Mouse (Mus musculus): ENCODE measurements around the gene Syt9. TPM values are rescaled to one million over a fixed set of nuclear protein-coding genes. Genes with fewer than 3 reads are reported as not detected.
A peak's percentile ranks its signal among the peaks of the same experiment; 100 is the strongest.
"Not testable (repeated sequence)": the region's sequence is repeated elsewhere in the genome, so short reads cannot be mapped to it uniquely, and the experiment has no call there.

Syt9 gene
- total RNA-seq, 2 experiments from 2014 or later: 1.8 to 2.8 TPM

GRCm38 (mm10) chr7:107461167-107461566 is 90.6 kb downstream of the Syt9 start:
- DNase-seq (ENCODE audit: low spot score in 2 of 2): no peak

- no peak for DNase-seq (ENCODE audit: low spot score in 2 of 2)
These were observed 91.3 kb downstream of the Syt9 start for GRCm38 (mm10) chr7:107461699-107462440.

GRCm38 (mm10) chr7:107462962-107463361 is 92.4 kb downstream of the Syt9 start:
- no peak for DNase-seq (ENCODE audit: low spot score in 2 of 2)

- no peak for DNase-seq (ENCODE audit: low spot score in 2 of 2)
These were observed 94.6 kb downstream of the Syt9 start for GRCm38 (mm10) chr7:107465081-107465480.

GRCm38 (mm10) chr7:107478979-107479965 is 108.7 kb downstream of the Syt9 start:
- DNase-seq (ENCODE audit: low spot score in 2 of 2): no peak

- not testable (repeated sequence) for DNase-seq (ENCODE audit: low spot score in 2 of 2)
These were observed 115.2 kb downstream of the Syt9 start for GRCm38 (mm10) chr7:107485709-107486108.

- DNase-seq (ENCODE audit: low spot score in 2 of 2): no peak
These were observed 124.9 kb downstream of the Syt9 start for GRCm38 (mm10) chr7:107495428-107495827.

GRCm38 (mm10) chr7:107496923-107497322 is 126.4 kb downstream of the Syt9 start:
- no peak for DNase-seq (ENCODE audit: low spot score in 2 of 2)

GRCm38 (mm10) chr7:107500641-107501040 is 130.1 kb downstream of the Syt9 start:
- no peak for DNase-seq (ENCODE audit: low spot score in 2 of 2)

GRCm38 (mm10) chr7:107504761-107505712 is 134.5 kb downstream of the Syt9 start:
- DNase-seq (ENCODE audit: low spot score in 2 of 2): no peak

- DNase-seq (ENCODE audit: low spot score in 2 of 2): no peak
These were observed 137.4 kb downstream of the Syt9 start for GRCm38 (mm10) chr7:107507920-107508319.

GRCm38 (mm10) chr7:107509740-107510139 is 139.2 kb downstream of the Syt9 start:
- no peak for DNase-seq (ENCODE audit: low spot score in 2 of 2)

- no peak for DNase-seq (ENCODE audit: low spot score in 2 of 2)
These were observed 146.3 kb downstream of the Syt9 start for GRCm38 (mm10) chr7:107516704-107517410.

GRCm38 (mm10) chr7:107519256-107520025 is 148.9 kb downstream of the Syt9 start:
- DNase-seq (ENCODE audit: low spot score in 2 of 2): no peak

GRCm38 (mm10) chr7:107521411-107521810 is 150.9 kb downstream of the Syt9 start:
- DNase-seq (ENCODE audit: low spot score in 2 of 2): no peak

GRCm38 (mm10) chr7:107526299-107526698 is 155.8 kb downstream of the Syt9 start:
- DNase-seq (ENCODE audit: low spot score in 2 of 2): peak; percentile 30 to 45

GRCm38 (mm10) chr7:107528169-107528772 is 157.7 kb downstream of the Syt9 start:
- DNase-seq (ENCODE audit: low spot score in 2 of 2): no peak

GRCm38 (mm10) chr7:107529364-107529763 is 158.8 kb downstream of the Syt9 start:
- DNase-seq (ENCODE audit: low spot score in 2 of 2): no peak

- DNase-seq (ENCODE audit: low spot score in 2 of 2): no peak
These were observed 164.8 kb downstream of the Syt9 start for GRCm38 (mm10) chr7:107535311-107535710.

All from adrenal gland, adult 18-20 months (tissue).